Mouse (Mus musculus) layer of hippocampus, postnatal 14 days (tissue): ENCODE measurements at regions not wholly inside any gene's neighbourhood (a gene's known extent, or its start where the extent isn't known, plus 50 kb on each side); places are given as distances from the start of the nearest gene placed in this dataset.
A peak's percentile ranks its signal among the peaks of the same experiment; 100 is the strongest.
"Not testable (repeated sequence)": the region's sequence is repeated elsewhere in the genome, so short reads cannot be mapped to it uniquely, and the experiment has no call there.

Source experiments
- DNase-seq, 2 experiments: peaks; one replicate each; pipeline ENCODE4 v3.0.0; 2021 to 2022; ENCODE audit warnings: low spot score in 2 of 2, mixed read lengths in 1 of 2

GRCm38 (mm10) chr8:100393327-100393726 lies 977.1 kb upstream of the Cdh8 start:
- DNase-seq: no peak

GRCm38 (mm10) chr8:100367663-100368062 lies 951.4 kb upstream of the Cdh8 start:
- no peak for DNase-seq

- DNase-seq: no peak
Observed at GRCm38 (mm10) chr8:100362772-100363171, 946.5 kb upstream of the Cdh8 start.

- not testable (repeated sequence) for DNase-seq
Observed at GRCm38 (mm10) chr8:100360541-100360940, 944.3 kb upstream of the Cdh8 start.

GRCm38 (mm10) chr8:100334528-100334927 lies 918.3 kb upstream of the Cdh8 start:
- peak in 1 of 2 experiments; percentile 42 for DNase-seq

GRCm38 (mm10) chr8:100325616-100326015 lies 909.3 kb upstream of the Cdh8 start:
- no peak for DNase-seq

- no peak for DNase-seq
Observed at GRCm38 (mm10) chr8:100323471-100323870, 907.2 kb upstream of the Cdh8 start.

GRCm38 (mm10) chr8:100298191-100298590 lies 881.9 kb upstream of the Cdh8 start:
- DNase-seq: no peak

GRCm38 (mm10) chr8:100292588-100292987 lies 876.3 kb upstream of the Cdh8 start:
- DNase-seq: no peak

- no peak for DNase-seq
Observed at GRCm38 (mm10) chr8:100291981-100292380, 875.7 kb upstream of the Cdh8 start.
